Mouse (Mus musculus): ENCODE measurements around the gene Selenbp2. TPM values are rescaled to one million over a fixed set of nuclear protein-coding genes. Genes with fewer than 3 reads are reported as not detected.
"Not testable (repeated sequence)": the region's sequence is repeated elsewhere in the genome, so short reads cannot be mapped to it uniquely, and the experiment has no call there.

Gene Selenbp2
- total RNA-seq, 2 experiments from 2014 or later: 1.6 to 3.1 TPM

DNA sequence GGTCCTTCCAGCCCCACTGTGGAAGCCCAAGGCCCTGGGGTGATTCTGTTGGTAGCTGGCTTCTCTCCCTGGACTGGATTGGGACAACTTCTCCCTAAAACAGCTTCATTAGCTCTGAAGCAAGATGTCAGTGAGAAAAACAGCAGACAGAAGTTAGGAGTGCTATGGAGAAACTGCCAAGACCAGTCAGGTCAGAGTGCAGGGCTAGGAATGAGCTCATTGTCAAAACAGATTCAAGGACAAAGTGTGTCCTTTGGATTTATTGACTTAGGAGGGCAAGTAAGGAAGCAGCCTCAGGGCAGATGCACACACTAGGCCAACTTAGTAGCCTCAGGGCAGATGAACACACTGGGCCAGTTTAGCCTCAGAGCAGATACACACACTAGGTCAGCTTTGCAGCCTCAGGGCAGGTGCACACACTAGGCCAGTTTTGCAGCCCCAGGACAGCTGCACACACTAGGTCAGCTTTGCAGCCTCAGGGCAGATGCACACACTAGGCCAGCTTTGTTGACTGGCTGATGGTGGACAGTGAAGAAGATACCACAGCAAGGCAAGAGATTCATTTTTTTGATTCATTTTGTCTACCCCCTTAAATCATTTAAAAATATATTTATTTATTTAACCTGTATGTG lies 2.6 kb upstream of the Selenbp2 start:
- no peak for DNase-seq (ENCODE audit: low spot score in 2 of 2)

DNA sequence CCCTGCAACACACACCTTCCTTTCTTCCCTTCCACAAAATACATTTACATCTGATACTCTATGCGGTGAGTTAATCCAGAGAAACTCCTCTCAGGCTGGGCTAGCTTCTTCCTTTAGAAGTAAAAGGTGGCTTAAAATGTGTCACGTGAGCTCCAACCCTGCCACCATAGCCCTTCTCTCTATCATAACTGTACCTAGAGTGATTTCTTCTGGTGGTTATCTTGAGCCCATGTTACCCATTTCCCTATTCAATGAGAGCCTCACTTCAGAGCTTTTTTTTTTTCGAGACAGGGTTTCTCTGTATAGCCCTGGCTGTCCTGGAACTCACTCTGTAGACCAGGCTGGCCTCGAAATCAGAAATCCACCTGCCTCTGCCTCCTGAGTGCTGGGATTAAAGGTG lies 1.7 kb upstream of the Selenbp2 start:
- DNase-seq (ENCODE audit: low spot score in 2 of 2): not testable (repeated sequence)

DNA sequence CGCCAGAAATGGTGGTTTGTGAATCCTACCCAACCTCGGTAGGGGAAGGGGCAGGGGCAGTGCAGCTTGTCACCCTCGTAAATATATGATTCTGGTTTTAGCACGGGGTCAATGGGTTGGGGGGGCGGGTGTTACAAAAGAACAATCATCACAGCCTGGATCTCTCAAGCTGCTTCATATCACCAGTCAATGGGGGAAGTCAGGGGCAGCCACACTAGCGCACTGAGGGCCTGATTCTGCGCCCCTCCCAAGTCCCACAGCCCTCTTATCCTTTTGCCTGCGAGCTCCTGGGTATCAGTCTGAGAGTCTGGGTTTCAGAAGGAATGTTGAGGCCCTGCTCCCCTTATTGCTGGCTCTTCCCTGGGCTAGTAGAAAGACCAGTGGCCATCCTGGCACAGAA lies 518 bp downstream of the Selenbp2 start:
- DNase-seq (ENCODE audit: low spot score in 2 of 2): not testable (repeated sequence)

DNA sequence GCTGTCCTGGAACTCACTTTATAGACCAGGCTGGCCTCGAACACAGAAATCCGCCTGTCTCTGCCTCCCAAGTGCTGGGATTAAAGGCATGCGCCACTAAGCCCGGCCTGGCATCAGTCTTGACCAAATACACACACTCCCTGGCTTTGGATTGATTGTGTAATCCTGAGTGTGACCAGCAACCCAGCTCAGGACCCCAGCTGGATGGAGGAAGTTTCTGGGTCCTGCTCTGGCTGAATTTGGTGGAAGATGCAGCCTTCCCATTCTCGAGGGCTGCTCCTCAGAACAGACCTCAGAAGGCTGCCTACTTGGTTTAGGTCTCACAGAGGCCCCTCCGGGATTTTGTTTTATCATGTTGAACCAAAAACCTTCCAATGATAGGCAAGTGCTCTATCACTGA lies 2.2 kb downstream of the Selenbp2 start:
- not testable (repeated sequence) for DNase-seq (ENCODE audit: low spot score in 2 of 2)

DNA sequence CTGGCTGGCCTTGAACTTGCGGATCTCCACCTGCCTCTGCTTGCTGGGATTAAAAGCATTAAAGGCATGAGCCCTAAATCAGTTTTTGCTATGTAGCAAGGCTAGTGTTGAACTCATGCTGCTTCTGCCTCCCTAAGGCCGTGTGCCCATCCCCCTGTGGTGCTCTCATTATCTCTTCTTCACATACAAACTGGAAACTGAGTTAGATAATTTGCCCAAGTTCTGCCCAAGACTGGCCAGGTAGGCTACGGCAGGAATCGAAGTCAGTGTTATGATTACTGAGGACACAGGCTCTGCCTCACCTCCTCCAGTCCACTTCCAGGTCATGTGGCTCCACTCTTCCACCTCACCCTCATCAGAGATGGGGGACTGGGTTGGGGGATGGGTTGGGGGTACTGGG lies 2.9 kb downstream of the Selenbp2 start:
- not testable (repeated sequence) for DNase-seq (ENCODE audit: low spot score in 2 of 2)

DNA sequence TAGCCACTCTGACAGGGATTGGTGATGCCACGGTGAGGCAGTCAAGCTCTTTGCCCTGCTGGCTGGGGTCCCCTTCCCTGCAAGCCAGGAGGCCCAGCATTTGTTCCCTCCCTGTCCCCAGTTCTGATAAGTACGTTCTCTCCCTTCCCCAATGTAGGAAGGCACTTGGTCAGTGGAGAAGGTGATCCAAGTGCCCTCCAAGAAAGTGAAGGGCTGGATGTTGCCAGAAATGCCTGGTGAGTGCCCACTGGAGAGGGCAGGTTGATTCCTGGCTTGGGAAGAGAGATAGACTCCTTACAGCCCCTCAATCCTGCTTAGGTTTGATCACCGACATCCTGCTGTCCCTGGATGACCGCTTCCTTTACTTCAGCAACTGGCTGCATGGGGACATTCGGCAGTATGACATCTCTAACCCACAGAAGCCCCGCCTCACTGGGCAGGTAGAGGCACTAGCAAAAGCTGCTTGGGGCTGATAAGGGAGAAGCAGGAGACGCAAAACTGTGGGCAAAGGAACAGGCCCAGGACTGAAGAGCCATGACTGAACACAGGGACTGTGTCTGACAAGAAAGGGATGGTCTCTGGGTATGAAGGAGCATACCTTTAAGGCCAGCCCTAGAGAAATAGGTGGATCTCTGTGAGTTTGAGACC lies 8.9 kb downstream of the Selenbp2 start:
- not testable (repeated sequence) for DNase-seq (ENCODE audit: low spot score in 2 of 2)

DNA sequence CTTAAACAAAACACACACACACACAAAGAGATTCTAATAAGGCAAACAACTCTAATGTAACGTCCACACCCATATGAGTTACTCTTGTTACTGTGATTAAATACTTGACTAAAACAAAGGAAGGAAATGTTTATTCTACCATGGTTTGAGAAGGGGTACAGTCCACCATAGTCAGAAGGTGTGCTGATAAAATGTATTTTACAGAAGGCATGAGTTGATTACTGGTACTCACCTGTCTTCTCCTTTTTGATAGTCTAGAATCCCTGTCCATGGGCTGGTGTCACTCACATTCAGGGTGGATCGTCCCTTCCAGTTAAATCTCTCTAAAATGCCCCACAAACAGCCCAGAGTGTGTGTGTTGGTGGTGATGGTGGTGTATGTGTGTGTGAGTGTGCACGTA lies 9.5 kb downstream of the Selenbp2 start:
- no peak for DNase-seq (ENCODE audit: low spot score in 2 of 2)

DNA sequence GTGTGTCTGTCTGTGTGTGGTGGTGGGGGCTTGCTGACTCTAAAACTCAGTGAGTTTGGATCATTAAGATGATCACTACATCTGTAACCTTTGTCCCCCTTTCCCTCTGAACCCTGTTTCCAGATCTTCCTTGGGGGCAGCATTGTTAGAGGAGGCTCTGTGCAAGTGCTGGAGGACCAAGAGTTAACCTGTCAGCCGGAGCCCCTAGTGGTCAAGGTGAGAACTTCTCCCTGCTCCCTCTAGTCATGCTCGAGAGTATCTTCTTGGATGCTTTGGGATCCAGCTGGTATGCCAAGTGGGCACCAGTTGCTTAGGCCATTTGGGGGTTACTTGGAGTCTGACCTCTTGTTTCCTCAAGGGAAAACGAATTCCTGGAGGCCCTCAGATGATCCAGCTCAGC lies 10.0 kb downstream of the Selenbp2 start:
- peak in 1 of 2 experiments; percentile 3 for DNase-seq (ENCODE audit: low spot score in 2 of 2)

DNA sequence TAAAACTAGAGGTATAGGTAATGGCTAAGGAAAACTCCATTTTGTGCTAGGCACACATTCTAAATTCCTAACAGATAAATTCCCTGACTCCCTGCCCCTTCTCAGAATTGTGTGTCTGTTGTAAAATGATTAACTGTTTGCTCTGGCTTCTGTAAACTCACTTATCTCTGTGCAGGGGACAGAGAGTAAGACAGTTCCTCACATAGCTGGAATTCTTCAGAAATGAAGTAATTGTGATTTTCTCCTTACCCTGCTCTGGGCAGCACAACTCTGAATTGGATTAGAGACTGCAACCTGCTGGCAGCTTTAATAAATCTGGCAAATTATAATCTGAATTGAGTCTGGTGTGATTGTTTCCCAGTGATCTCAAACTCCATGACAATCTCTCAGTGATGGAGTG lies 17.2 kb downstream of the Selenbp2 start:
- DNase-seq (ENCODE audit: low spot score in 2 of 2): not testable (repeated sequence)

DNA sequence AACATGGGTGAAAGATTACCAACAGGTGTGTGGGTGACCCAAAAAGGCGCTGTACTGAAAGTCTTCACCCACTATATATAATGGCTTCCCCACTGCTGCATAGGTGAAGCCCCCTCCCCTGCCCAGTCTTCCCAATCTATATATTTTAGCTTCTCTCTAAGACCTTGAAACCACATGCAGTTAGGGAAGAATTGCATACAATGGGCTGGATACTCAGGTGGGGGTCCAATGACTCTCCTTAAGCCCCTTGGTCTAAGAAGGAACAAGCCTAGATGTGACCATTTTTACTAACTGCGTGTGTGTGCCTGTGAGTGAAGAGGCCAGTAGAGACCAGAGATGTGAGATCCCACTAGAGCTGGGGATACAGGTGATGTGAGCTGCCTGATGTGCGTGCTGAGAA lies 20.1 kb downstream of the Selenbp2 start:
- not testable (repeated sequence) for DNase-seq (ENCODE audit: low spot score in 2 of 2)

DNA sequence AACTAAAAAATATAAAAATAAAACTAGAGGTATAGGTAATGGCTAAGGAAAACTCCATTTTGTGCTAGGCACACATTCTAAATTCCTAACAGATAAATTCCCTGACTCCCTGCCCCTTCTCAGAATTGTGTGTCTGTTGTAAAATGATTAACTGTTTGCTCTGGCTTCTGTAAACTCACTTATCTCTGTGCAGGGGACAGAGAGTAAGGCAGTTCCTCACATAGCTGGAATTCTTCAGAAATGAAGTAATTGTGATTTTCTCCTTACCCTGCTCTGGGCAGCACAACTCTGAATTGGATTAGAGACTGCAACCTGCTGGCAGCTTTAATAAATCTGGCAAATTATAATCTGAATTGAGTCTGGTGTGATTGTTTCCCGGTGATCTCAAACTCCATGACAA lies 24.9 kb downstream of the Selenbp2 start:
- not testable (repeated sequence) for DNase-seq (ENCODE audit: low spot score in 2 of 2)

DNA sequence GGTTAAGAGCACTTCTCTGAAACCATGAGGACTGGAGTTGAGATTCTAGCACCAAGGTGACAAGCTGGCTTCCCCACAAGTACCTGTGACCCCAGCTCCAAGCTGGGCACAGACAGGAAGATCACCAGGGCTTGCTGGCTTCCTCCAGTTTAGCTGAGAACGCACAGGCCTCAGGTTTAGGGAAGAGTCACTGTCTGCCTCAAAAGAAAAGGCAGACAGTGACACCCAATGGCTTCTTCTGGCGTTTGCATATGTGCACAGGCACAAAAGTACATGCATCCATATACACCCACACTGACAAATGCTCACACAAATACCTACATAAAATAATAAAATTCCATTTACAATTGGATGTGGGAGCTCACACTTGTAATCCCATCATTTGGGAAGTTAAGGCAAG lies 30.3 kb downstream of the Selenbp2 start:
- DNase-seq (ENCODE audit: low spot score in 2 of 2): peak in 1 of 2 experiments; percentile 11

DNA sequence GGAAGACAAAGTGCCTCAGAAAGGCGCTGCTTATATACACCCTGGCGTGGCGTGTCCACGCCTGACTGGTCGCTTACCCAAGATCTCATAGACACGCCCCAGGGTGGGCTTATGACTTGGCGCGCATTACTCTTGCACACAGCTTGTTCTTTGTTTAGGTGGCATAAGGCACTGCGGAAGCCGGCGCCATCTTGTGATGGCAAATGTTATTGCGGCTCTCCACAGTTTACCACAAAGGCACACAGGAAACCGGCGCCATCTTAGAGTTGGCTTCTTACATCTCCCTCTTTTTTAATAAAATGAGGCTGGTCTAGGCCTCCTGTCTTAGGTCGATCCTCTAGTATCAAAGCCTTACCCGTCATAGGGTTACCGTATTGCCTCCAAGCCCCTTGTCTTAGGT lies 52.3 kb downstream of the Selenbp2 start:
- DNase-seq (ENCODE audit: low spot score in 2 of 2): no peak

Other genes with a start within 250 kb of the Selenbp2 start
- not detected for gene Oaz3, start 249.6 kb upstream of the Selenbp2 start, total RNA-seq (2021)
- 100 to 1,000 TPM; 147 to 160 TPM for gene Celf3, start 215.3 kb upstream of the Selenbp2 start, total RNA-seq (2021)
- 1 to 10 TPM; 6.4 to 7.8 TPM for gene Riiad1, start 213.2 kb upstream of the Selenbp2 start, total RNA-seq (2021)
- 100 to 1,000 TPM; 106 TPM for gene Snx27, start 110.8 kb upstream of the Selenbp2 start, total RNA-seq (2021)
- gene Gm10972, start 50.4 kb upstream of the Selenbp2 start, total RNA-seq (2021): not detected
- 1 to 10 TPM; 2.5 to 2.8 TPM for gene Tuft1, start 34.7 kb upstream of the Selenbp2 start, total RNA-seq (2021)
- gene Cgn, start 92.9 kb downstream of the Selenbp2 start, total RNA-seq (2021): 1 to 10 TPM; 3.2 to 3.6 TPM
- 10 to 100 TPM; 53.4 to 54.2 TPM for gene Pogz, start 144.0 kb downstream of the Selenbp2 start, total RNA-seq (2021)
- 100 to 1,000 TPM; 281 to 296 TPM for gene Psmb4, start 193.4 kb downstream of the Selenbp2 start, total RNA-seq (2021)
- 10 to 100 TPM in 1 of 2 experiments, 1 to 10 TPM in 1; 9.9 to 10.5 TPM for gene Selenbp1, start 239.5 kb downstream of the Selenbp2 start, total RNA-seq (2021)